Mouse (Mus musculus): Measurements from ENCODE around the gene Irak3. TPM values are rescaled to one million over a fixed set of nuclear protein-coding genes. Genes with fewer than 3 reads are reported as not detected.

Irak3 gene
- total and polyA plus RNA-seq, 3 experiments, result 0.47 TPM; not detected in 2

DNA sequence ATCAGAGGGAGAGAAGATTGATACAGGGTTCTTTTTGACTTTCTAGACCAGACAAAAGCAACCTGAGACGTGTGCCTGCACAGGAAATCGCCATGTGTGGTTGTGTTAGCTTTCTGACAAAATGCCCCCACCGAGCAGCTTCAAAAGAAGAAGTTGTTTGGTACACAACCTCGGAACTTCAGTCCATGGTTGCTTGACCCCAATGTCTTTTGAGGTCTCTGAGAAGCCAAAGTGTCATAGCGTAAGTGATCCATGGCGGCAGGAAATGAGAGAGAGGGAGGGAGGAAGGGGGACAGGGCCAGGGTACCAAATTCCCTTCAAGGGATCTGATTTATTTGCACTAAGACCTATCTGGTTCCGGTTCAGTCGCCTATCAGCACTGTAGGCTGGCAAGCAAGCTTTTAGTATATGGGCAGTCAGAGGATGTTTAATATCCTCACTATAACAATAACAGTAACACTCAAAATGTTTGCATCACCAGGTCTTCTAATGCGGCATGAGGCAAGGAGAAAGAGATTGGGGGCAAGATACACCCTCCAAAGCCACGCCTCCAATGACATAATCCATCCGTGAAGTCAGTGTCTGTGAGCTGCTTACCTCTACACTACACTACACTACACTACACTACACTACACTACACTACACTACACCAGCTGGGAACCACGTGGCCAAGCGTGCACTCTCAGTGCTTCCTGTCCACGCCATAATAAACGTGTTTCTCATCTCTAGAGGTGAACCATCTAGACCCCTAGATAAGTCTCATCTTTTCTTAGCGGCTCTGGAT is 729 bp upstream of the Irak3 start:
- H3K27me3 ChIP-seq (ENCODE audit: control insufficient read depth in 1 of 2, insufficient read depth in 2 of 2, low read length in 2 of 2), result peaks cover 0 to 2% of the 10 kb centered on the region in 2 experiments; a peak in 2 of 4 replicates
- H3K79me2 ChIP-seq (ENCODE audit: control insufficient read depth, insufficient read depth, low read length, poor library complexity), result no peaks in the 10 kb centered on the region
- no peaks in the 10 kb centered on the region for H3K9me3 ChIP-seq (replicated peaks; ENCODE audit: insufficient read depth, low read length)
- no peak for DNase-seq (ENCODE audit: low read depth, low spot score)
- TF ChIP-seq RAD21 (IDR thresholded peaks at IDR 0.05; ENCODE audit: low read depth, low read length), result no peak
- no peak for TF ChIP-seq GATA1 (IDR thresholded peaks at IDR 0.05; ENCODE audit: low read depth, low read length)
- TF ChIP-seq UBTF (IDR thresholded peaks at IDR 0.05; ENCODE audit: borderline replicate concordance, insufficient read depth, low read depth, low read length), result no peak
- TF ChIP-seq POLR2AphosphoS5 (IDR thresholded peaks at IDR 0.05; ENCODE audit: borderline replicate concordance, low read depth, low read length), result no peak
- TF ChIP-seq MYB (IDR thresholded peaks at IDR 0.05; ENCODE audit: low read depth, low read length), result no peak
- TF ChIP-seq SMC3 (IDR thresholded peaks at IDR 0.05; ENCODE audit: low read depth, low read length), result no peak
- TF ChIP-seq GABPA (IDR thresholded peaks at IDR 0.05; ENCODE audit: low read depth, low read length), result no peak
- TF ChIP-seq MEF2A (IDR thresholded peaks at IDR 0.05; ENCODE audit: extremely low read depth, insufficient replicate concordance, low read depth, low read length, poor library complexity, severe bottlenecking), result no peak
- no peak for TF ChIP-seq TAL1 (IDR thresholded peaks at IDR 0.05; ENCODE audit: low read length)
- TF ChIP-seq NRF1 (IDR thresholded peaks at IDR 0.05; ENCODE audit: insufficient read depth, low read depth, low read length, poor library complexity, severe bottlenecking), result no peak
- no peak for TF ChIP-seq MYC (IDR thresholded peaks at IDR 0.05; ENCODE audit: low read depth, low read length)
- TF ChIP-seq USF2 (IDR thresholded peaks at IDR 0.05; ENCODE audit: borderline replicate concordance in 1 of 2, insufficient read depth in 1 of 2, low read depth in 1 of 2, low read length in 2 of 2), result no peak
- TF ChIP-seq ETS1 (IDR thresholded peaks at IDR 0.05; ENCODE audit: low read depth, low read length), result no peak
- H3K9ac ChIP-seq (ENCODE audit: control insufficient read depth, low read depth, low read length, poor library complexity, severe bottlenecking), result no peak overlapping the region
- H3K27ac ChIP-seq (ENCODE audit: control insufficient read depth, low read depth, low read length), result no peak overlapping the region
- no peak overlapping the region for H3K4me3 ChIP-seq (ENCODE audit: control insufficient read depth in 1 of 2, insufficient read depth in 1 of 2, low read depth in 2 of 2, low read length in 2 of 2)
- no peaks in the 10 kb centered on the region for H3K4me1 ChIP-seq (ENCODE audit: control insufficient read depth in 1 of 2, insufficient read depth in 2 of 2, low read length in 2 of 2)
- H3K36me3 ChIP-seq (ENCODE audit: control insufficient read depth in 1 of 2, insufficient read depth in 2 of 2, low read length in 2 of 2), result no peaks in the 10 kb centered on the region

DNA sequence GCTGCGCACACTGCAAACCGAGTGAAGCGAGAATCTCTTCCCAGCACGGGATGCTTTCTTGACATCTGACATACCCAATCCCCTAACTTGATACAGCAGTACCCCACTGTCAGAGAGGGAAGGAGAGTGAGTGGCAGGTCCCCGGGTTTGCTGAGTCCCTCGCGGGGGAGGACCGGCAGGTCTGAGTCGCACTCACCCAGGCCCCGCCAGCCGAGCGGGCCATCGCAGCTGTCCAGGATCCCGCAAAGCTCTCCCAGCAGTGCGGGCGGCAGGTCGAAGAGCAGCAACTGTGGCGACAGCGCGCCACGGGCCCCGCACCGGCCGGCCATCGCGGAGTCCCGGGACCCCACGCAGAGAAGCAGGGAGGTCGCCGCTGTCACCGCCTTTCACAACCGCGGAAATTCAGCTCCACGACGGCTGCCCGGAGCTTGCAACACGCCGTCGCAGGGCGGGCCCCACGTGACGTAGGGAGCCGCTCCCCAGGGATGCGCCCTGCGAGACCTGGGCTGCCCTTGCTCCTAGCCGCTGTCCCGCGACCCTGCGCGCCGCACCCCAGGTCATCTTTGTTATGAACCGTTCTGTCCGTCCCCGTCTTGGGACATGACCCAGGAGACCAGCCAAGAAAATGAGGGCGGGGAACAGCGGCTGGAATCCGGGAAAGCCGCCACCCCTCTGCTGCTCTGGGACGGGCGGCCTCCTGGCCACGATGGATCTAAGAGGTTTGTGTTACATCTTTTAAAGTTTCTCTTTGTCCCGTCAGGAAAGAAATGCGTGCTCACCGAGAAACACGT is 604 bp downstream of the Irak3 start, which contains the start of gene Tmbim4:
TSS of gene Tmbim4 (plus strand) at position 460 of the 791 bp plus-strand sequence.
- DNase-seq (ENCODE audit: low read depth, low spot score), result no peak
- Histone ChIP-seq H3K9ac (ENCODE audit: control insufficient read depth, low read depth, low read length, poor library complexity, severe bottlenecking) (no peak within 1 kb of the TSS), H3K27ac (ENCODE audit: control insufficient read depth, low read depth, low read length) (no peak within 1 kb of the TSS), H3K79me2 (ENCODE audit: control insufficient read depth, insufficient read depth, low read length, poor library complexity) (no peaks in the 10 kb centered on the region), H3K27me3 (ENCODE audit: control insufficient read depth in 1 of 2, insufficient read depth in 2 of 2, low read length in 2 of 2) (no peaks in the 10 kb centered on the region; a peak in 1 of 4 replicates), H3K36me3 (ENCODE audit: control insufficient read depth in 1 of 2, insufficient read depth in 2 of 2, low read length in 2 of 2) (no peaks in the 10 kb centered on the region), H3K4me3 (ENCODE audit: control insufficient read depth in 1 of 2, insufficient read depth in 1 of 2, low read depth in 2 of 2, low read length in 2 of 2) (no peak within 1 kb of the TSS), H3K9me3 (replicated peaks; ENCODE audit: insufficient read depth, low read length) (no peaks in the 10 kb centered on the region), H3K4me1 (ENCODE audit: control insufficient read depth in 1 of 2, insufficient read depth in 2 of 2, low read length in 2 of 2) (0 out of 4 replicates have a peak, but pooled peaks cover 0 to 2% of the 10 kb centered on the region in 2 experiments)
- TF ChIP-seq MAFK (IDR thresholded peaks at IDR 0.05; ENCODE audit: borderline replicate concordance, low read depth, low read length) (no peak), JUND (IDR thresholded peaks at IDR 0.05; ENCODE audit: low read depth, low read length) (no peak), TAL1 (IDR thresholded peaks at IDR 0.05; ENCODE audit: low read length) (no peak), MEF2A (IDR thresholded peaks at IDR 0.05; ENCODE audit: extremely low read depth, insufficient replicate concordance, low read depth, low read length, poor library complexity, severe bottlenecking) (no peak), NELFE (IDR thresholded peaks at IDR 0.05; ENCODE audit: low read depth, low read length) (no peak), BHLHE40 (IDR thresholded peaks at IDR 0.05; ENCODE audit: borderline replicate concordance, low read depth, low read length) (no peak), POLR2AphosphoS2 (IDR thresholded peaks at IDR 0.05; ENCODE audit: low read length) (no peak), KAT2A (conservative IDR thresholded peaks at IDR 0.05; ENCODE audit: low read depth, low read length) (no peak), MAZ (IDR thresholded peaks at IDR 0.05; ENCODE audit: low read depth, low read length) (no peak), MYB (IDR thresholded peaks at IDR 0.05; ENCODE audit: low read depth, low read length) (no peak), E2F4 (IDR thresholded peaks at IDR 0.05; ENCODE audit: borderline replicate concordance, low read depth, low read length) (no peak), TCF12 (IDR thresholded peaks at IDR 0.05; ENCODE audit: low read depth, low read length) (no peak), ETS1 (IDR thresholded peaks at IDR 0.05; ENCODE audit: low read depth, low read length) (no peak), RCOR1 (IDR thresholded peaks at IDR 0.05; ENCODE audit: low read depth, low read length) (no peak), MXI1 (IDR thresholded peaks at IDR 0.05; ENCODE audit: low read depth, low read length) (no peak), USF1 (IDR thresholded peaks at IDR 0.05; ENCODE audit: low read depth, low read length) (no peak)

All from MEL (cell line).